Mouse (Mus musculus) liver, adult 2 months (tissue): ENCODE results near the gene Nfkb1. TPM values are rescaled to one million over a fixed set of nuclear protein-coding genes. Genes with fewer than 3 reads are reported as not detected.

Experiments used
- DNase-seq: peaks from one replicate; pipeline ENCODE4 v3.0.0-alpha.2; 2011; ENCODE audit warnings: low read depth, low spot score; ENCODE audit errors: extremely low read depth
- H3K27ac ChIP-seq: fragments of 200-500 bp; replicated peaks from 2 replicates; pipeline ENCODE4 v1.5.1; 2012; ENCODE audit warnings: low read depth, mild to moderate bottlenecking, control low read depth, inconsistent platforms, low read length; ENCODE audit not compliant: insufficient read depth
- H3K27me3 ChIP-seq: fragments of 200-500 bp; 2 replicates; pipeline ENCODE4 v1.6.1; 2012; ENCODE audit warnings: mild to moderate bottlenecking, moderate library complexity, low read length, inconsistent platforms; ENCODE audit not compliant: control insufficient read depth, insufficient read depth
- H3K36me3 ChIP-seq: fragments of 200-500 bp; 2 replicates; pipeline ENCODE4 v1.6.1; 2012; ENCODE audit warnings: low read length, inconsistent platforms; ENCODE audit not compliant: control insufficient read depth, insufficient read depth
- H3K4me1 ChIP-seq: fragments of 200-500 bp; 2 replicates; pipeline ENCODE4 v1.6.1; 2011; ENCODE audit warnings: low read length; ENCODE audit not compliant: control insufficient read depth, insufficient read depth
- H3K4me3 ChIP-seq: fragments of 200-500 bp; 2 replicates; pipeline ENCODE4 v1.5.1; 2011; ENCODE audit warnings: low read depth, mild to moderate bottlenecking, control low read depth, low read length, moderate library complexity; ENCODE audit not compliant: insufficient read depth
- H3K79me2 ChIP-seq: fragments of 200-500 bp; 2 replicates; pipeline ENCODE4 v1.6.1; 2012; ENCODE audit warnings: inconsistent platforms, mild to moderate bottlenecking, low read length, moderate library complexity; ENCODE audit not compliant: control insufficient read depth, insufficient read depth
- H3K9ac ChIP-seq: fragments of 200-500 bp; 2 replicates; pipeline ENCODE4 v1.6.1; 2012; ENCODE audit warnings: low read depth, mild to moderate bottlenecking, control low read depth, inconsistent platforms, low read length
- CTCF ChIP-seq: fragments of 200-500 bp; IDR thresholded peaks from 2 replicates; pipeline ENCODE4 v1.5.1; 2011; ENCODE audit warnings: low read depth, low read length, control low read depth
- POLR2A ChIP-seq: fragments of 200-500 bp; IDR thresholded peaks from 2 replicates; pipeline ENCODE4 v1.6.1; 2011; ENCODE audit warnings: low read length, control low read depth; ENCODE audit not compliant: insufficient read depth; ENCODE audit errors: extremely low read depth
- WGBS: fragments of 180-500 bp; shearing (Covaris S2); methylation state at CpG from one replicate; pipeline ENCODE4 v1.1.7; 2018; 5-methylcytosine and 5-hydroxymethylcytosine counted together
- polyA plus RNA-seq: library from polyadenylated mRNA; depleted of rRNA; stranded (reverse); fragments of >200 nt; gene quantifications from 2 replicates; pipeline ENCODE4 v1.2.3, GENCODE M21; 2012
- total RNA-seq: library from RNA; depleted of rRNA; stranded (reverse); fragments of >200 nt; gene quantifications from 2 replicates; pipeline ENCODE4 v1.2.3, GENCODE M21; 2014

Gene Nfkb1
- total and polyA plus RNA-seq, 2 experiments = 19.5 to 24.5 TPM

DNA sequence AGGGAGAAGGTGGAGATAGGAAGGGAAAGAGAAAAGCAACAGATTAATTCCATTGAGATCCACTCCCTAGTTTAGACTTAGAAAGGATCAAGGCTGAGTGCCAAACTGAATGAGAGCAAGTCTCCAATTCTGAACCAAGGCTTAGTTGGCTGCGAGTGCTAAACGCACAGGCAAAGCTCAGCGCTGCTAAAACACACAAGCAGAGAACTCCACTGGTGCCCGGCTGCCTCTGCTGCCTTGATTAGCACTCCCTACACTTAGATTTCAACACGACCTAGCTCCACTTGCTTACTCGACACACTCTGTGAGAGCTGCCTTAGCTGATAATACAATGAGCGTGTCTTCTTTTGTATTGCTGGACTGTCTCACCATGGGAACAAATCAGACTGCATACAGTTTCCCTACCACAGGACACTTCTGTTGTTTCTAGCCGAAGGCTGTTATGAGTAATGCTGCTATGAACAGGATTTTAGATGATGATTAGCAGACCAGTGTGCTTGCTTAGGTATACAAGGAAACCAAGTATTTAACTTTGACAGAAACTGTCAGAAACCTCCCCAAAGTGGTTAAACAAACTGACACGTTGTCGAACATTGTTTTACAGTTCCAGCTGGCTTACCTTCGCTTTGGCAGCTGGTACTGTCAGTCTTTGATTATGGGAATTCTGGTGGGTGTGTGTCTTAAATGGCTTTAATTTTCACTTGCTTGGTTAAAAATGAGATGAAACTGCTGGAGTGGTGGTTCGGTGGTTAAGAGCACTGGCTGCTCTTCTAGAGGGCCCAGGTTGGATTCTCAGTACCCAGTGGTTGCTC lies 134.3 kb downstream of the Nfkb1 start:
- Histone ChIP-seq H3K9ac (no peak overlapping the region), H3K36me3 (peaks cover 28% of the 10 kb centered on the region), H3K79me2 (no peaks in the 10 kb centered on the region), H3K4me3 (no peak overlapping the region), H3K27ac (no peak overlapping the region), H3K27me3 (no peaks in the 10 kb centered on the region), H3K4me1 (no peaks in the 10 kb centered on the region)
- WGBS = 92% methylated on average over 12 of the region's 12 CpGs
- TF ChIP-seq CTCF = no peak
- TF ChIP-seq POLR2A = no peak
- no peak for DNase-seq

GRCm38 (mm10) chr3:135556052-135556587 lies 135.2 kb downstream of the Nfkb1 start:
- no peak for DNase-seq
- Histone ChIP-seq H3K27ac (no peak overlapping the region), H3K79me2 (no peaks in the 10 kb centered on the region), H3K4me3 (no peak overlapping the region), H3K27me3 (no peaks in the 10 kb centered on the region), H3K4me1 (no peaks in the 10 kb centered on the region), H3K36me3 (peaks cover 30% of the 10 kb centered on the region), H3K9ac (no peak overlapping the region)
- TF ChIP-seq CTCF = no peak
- TF ChIP-seq POLR2A = no peak
- 89% methylated on average over 7 of the region's 7 CpGs for WGBS

GRCm38 (mm10) chr3:135555192-135555591 lies 136.2 kb downstream of the Nfkb1 start:
- WGBS = 91% methylated on average over 6 of the region's 6 CpGs

DNA sequence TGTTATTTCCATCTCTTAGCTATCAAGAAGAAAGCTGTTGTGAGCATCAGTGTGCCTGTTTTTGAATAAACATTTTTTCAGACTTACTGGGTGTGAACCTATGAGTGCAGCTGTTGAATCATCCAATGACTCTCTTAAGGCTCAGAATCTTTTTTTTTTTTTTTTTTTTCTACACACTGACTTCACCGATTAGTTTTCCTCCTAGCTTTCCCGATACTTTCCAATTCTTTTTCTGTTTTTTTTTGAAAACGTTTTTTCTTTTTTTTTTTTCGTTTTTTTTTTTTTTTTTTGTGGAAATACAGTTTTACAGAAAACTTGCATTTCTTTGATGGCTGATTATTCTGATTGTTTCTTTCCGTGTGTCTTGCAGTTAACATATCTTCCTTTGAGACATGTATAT lies 138.5 kb downstream of the Nfkb1 start:
- 79% methylated on average over 5 of the region's 5 CpGs for WGBS
- Histone ChIP-seq H3K79me2 (no peaks in the 10 kb centered on the region), H3K4me3 (no peak overlapping the region), H3K9ac (no peak overlapping the region), H3K4me1 (no peaks in the 10 kb centered on the region), H3K27ac (no peak overlapping the region), H3K36me3 (peaks cover 44% of the 10 kb centered on the region), H3K27me3 (no peaks in the 10 kb centered on the region)
- DNase-seq = no peak
- no peak for TF ChIP-seq CTCF
- TF ChIP-seq POLR2A = no peak

More at GRCm38 (mm10) chr3:135555192-135555591, 136.2 kb downstream of the Nfkb1 start:
- Histone ChIP-seq H3K9ac (no peak overlapping the region), H3K4me3 (no peak overlapping the region), H3K36me3 (peaks cover 33% of the 10 kb centered on the region), H3K27ac (no peak overlapping the region), H3K79me2 (no peaks in the 10 kb centered on the region), H3K27me3 (no peaks in the 10 kb centered on the region), H3K4me1 (no peaks in the 10 kb centered on the region)
- no peak for DNase-seq
- no peak for TF ChIP-seq CTCF
- no peak for TF ChIP-seq POLR2A

GRCm38 (mm10) chr3:135547298-135547697 lies 144.0 kb downstream of the Nfkb1 start:
- peaks cover 36% of the 10 kb centered on the region for H3K36me3 ChIP-seq
- DNase-seq = no peak
- no peak overlapping the region for H3K4me3 ChIP-seq
- no peak overlapping the region for H3K9ac ChIP-seq
- WGBS = 93% methylated on average over 8 of the region's 8 CpGs
- TF ChIP-seq CTCF (no peak), POLR2A (no peak)
- H3K27me3 ChIP-seq = no peaks in the 10 kb centered on the region
- no peaks in the 10 kb centered on the region for H3K4me1 ChIP-seq
- no peak overlapping the region for H3K27ac ChIP-seq
- no peaks in the 10 kb centered on the region for H3K79me2 ChIP-seq
